Mouse (Mus musculus): Measurements from ENCODE around the gene Cwh43.
"Not testable (repeated sequence)": the region's sequence is repeated elsewhere in the genome, so short reads cannot be mapped to it uniquely, and the experiment has no call there.

Gene Cwh43

GRCm38 (mm10) chr5:73474412-73475405 lies 68.8 kb downstream of the Cwh43 start:
- no peak for DNase-seq (ENCODE audit: low read depth in 1 of 2, low spot score in 2 of 2)

DNA sequence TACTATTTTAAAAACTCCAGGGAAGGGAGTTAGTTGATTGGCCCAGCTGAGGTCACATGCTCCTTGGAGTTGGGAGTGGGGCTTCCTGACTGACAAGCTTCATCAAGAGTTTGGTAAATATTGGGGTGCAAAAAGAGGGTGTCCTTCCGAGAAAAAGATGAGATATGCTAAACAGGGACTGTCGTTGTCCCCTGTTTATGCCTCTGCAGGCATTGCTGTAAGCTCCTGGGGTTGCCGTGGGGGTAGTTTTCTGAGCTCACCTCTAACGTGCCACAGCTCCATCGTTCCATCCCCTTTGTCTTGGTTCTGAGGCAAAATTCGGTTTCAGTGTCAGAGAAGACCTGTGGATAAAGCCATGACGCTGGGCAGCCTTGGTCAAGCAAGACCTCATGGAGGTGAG lies 74.8 kb downstream of the Cwh43 start, which contains the start of gene Dcun1d4:
TSS of gene Dcun1d4 (plus strand) at position 301 of the 400 bp plus-strand sequence.
- no peak for DNase-seq (ENCODE audit: low read depth in 1 of 2, low spot score in 2 of 2)

DNA sequence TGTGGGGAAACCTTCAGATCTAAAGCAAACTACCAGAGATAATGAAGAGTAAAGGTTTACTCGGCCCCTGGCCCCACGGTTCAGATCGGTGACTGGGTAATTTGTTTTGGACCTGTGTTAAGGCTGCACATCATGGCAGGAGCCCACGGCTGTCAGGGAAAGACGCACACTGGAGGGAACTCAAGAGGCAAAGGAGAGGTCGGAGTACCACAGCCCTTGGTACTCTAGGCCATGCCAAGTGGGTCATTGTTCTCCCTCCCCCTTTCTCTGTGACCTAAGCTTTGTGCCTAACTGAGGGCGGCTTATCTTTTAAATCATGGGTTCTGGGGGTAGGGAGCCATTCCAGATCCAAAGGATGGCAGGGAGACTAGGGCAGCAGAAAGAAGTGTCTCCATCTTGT lies 75.5 kb downstream of the Cwh43 start:
- no peak for DNase-seq (ENCODE audit: low read depth in 1 of 2, low spot score in 2 of 2)

DNA sequence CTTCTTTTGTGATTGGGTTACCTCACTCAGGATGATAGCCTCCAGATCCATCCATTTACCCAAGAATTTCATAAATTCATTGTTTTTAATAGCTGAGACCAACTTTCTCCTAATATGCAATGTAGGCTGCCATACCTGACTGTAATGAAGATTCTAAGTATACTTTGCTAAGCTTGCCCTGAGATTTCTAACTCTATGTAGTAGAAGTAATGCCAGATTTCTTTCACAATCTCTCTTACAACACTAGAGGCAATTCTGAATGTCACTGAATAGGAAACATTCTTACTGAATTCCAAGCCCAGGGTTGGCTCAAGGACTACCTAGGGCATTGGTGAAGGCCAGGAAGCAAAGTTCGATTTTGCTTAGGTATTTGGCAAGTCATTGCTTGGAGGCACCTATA lies 76.5 kb downstream of the Cwh43 start:
- not testable (repeated sequence) for DNase-seq (ENCODE audit: low read depth in 1 of 2, low spot score in 2 of 2)

DNA sequence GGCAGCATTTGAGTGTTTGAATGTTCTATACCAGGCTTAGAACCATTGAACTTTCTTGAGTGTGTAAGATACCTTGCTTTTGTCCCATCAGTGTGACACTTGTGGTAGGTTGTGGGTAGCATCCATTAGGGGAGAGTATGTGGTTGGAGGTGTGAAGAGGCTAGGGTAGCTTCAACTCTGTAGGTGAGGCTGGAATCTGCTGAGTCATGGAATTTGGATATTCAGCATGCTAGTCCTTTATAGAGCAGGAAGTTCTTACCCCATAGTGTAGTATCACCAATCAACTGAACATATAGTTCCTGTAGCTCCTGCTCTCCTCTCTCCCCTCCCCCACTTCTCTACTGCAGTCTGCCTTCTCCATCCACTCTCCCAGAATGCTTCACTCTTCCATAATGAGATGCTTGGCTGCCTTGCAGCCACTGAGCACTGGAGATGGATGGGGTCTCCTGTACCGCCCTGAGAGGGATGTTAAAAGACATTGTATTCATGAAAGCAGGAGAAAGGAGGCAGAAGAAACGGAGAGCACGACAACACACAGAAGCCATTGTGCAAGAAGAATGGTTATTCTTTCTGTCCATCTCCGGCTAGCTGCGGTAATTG lies 78.2 kb downstream of the Cwh43 start:
- no peak for DNase-seq (ENCODE audit: low read depth in 1 of 2, low spot score in 2 of 2)

DNA sequence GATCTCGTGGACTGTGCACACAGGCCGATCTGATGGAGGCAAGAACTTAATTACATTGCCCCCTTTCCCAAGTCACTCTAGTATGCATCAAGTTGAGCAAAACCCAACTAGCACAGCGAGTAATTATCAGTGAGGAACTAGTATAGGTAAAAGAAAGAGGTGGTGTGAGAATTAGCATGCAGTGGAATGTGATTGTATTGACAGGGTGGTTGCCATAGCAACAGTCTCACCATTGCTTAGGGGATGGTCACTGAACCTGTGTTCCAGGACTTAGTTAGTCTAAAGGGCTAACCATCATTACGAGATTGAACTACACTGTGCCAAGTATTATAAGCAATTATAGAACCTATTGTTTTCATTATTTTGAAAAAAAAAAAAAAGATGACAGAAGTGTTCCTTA lies 80.6 kb downstream of the Cwh43 start:
- no peak for DNase-seq (ENCODE audit: low read depth in 1 of 2, low spot score in 2 of 2)

GRCm38 (mm10) chr5:73489915-73490314 lies 84.0 kb downstream of the Cwh43 start:
- DNase-seq (ENCODE audit: low read depth in 1 of 2, low spot score in 2 of 2) = no peak

DNA sequence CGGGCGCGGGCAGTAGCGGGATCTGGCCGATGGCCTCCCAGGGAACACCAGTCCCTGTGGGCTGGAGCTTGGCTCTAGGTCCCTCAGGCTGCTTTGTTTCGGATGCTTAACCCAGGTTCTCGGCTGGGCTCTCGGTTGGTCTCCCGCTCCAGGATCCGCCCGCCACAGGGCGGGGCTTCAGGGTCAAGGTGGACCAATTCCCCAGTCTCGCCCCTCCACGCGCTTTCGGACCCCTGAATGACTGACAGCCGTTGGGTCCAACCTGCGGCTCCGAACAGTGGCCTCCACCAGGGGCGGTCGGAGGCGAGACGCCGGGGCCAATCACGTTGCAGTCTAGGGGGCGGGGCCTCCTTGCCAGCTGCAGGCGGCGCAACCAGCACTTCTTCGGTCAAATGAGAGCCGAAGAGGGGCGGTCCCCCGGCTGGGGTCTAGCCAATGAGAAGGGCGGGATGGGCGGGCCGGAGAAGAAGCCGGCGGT lies 84.8 kb downstream of the Cwh43 start:
- DNase-seq (ENCODE audit: low read depth in 1 of 2, low spot score in 2 of 2) = peak; percentile 93 to 97

- no peak for DNase-seq (ENCODE audit: low read depth in 1 of 2, low spot score in 2 of 2)
These were observed 85.4 kb downstream of the Cwh43 start for GRCm38 (mm10) chr5:73491074-73491836.

- peak; percentile 33 to 51 for DNase-seq (ENCODE audit: low read depth in 1 of 2, low spot score in 2 of 2)
These were observed 86.2 kb downstream of the Cwh43 start for GRCm38 (mm10) chr5:73491837-73492720.

DNA sequence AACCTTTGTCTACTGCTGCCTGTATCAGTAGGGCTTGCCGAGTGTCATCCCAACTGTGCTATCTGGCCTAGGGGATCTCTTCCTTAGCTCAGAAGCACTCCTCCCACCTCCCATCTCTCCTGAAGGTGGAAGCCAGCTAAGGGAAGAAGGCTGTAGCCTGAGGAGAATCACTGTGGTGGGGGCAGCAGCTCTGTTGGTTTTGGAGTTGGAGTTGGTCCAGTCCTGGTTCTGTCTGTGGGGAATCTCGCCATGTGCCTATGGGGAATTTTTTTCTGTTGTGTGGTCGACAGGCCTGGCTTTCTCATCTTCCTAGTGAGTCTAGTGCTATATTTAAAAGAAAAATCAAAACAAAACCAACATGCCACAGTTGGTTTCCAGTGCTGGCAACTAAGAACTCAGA lies 91.5 kb downstream of the Cwh43 start:
- no peak for DNase-seq (ENCODE audit: low read depth in 1 of 2, low spot score in 2 of 2)

DNA sequence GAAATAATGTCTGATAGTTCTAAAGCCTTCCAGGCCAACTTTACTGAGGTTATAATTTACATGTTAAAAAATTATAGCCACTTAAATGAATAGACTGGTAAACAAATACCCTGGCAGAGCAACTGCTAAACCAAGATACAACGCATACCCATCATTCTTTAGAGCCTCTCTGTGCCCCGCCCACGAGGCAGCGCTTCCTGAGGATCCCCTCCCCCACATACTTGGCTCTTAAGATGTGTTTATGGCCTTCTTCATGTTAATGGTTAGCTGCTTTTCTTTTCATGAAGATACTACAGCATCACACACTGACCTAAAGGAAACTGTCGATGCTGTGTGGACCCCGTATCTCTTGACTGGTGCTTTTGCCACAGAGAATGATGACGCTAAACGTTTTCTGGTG lies 92.7 kb downstream of the Cwh43 start:
- DNase-seq (ENCODE audit: low read depth in 1 of 2, low spot score in 2 of 2) = no peak

- DNase-seq (ENCODE audit: low read depth in 1 of 2, low spot score in 2 of 2) = no peak
These were observed 95.1 kb downstream of the Cwh43 start for GRCm38 (mm10) chr5:73500867-73501440.

- no peak for DNase-seq (ENCODE audit: low read depth in 1 of 2, low spot score in 2 of 2)
These were observed 96.5 kb downstream of the Cwh43 start for GRCm38 (mm10) chr5:73502422-73502821.
